Mouse (Mus musculus) liver, postnatal 0 days (tissue): Measurements from ENCODE around the gene Nek4. TPM values are rescaled to one million over a fixed set of nuclear protein-coding genes. Genes with fewer than 3 reads are reported as not detected.

ENCODE experiments used
- ATAC-seq: fragments of 200-750 bp; cut with Nextera tagmentation; 2 replicates; pipeline ENCODE4 v1.8.0; 2017; ENCODE audit warnings: mild to moderate bottlenecking, moderate library complexity
- DNase-seq: peaks from one replicate; pipeline ENCODE4 v3.0.0-alpha.2; 2016
- H3K27ac ChIP-seq: fragments of 300-500 bp; sonication (generic); 2 replicates; pipeline ENCODE4 v1.5.1; 2014; ENCODE audit warnings: antibody characterized with exemption, moderate library complexity, mild to moderate bottlenecking, low read depth
- H3K27me3 ChIP-seq: fragments of 300-500 bp; sonication (generic); 2 replicates; pipeline ENCODE4 v1.6.1; 2014; ENCODE audit warnings: low read length, control low read depth, mixed read lengths; ENCODE audit not compliant: insufficient read depth
- H3K36me3 ChIP-seq: fragments of 300-500 bp; sonication (generic); replicated peaks from 2 replicates; pipeline ENCODE4 v1.6.1; 2014; ENCODE audit warnings: mild to moderate bottlenecking, control low read depth, low read length, moderate library complexity, mixed read lengths; ENCODE audit not compliant: insufficient read depth
- H3K4me1 ChIP-seq: fragments of 300-500 bp; sonication (generic); 2 replicates; pipeline ENCODE4 v1.6.1; 2014; ENCODE audit warnings: antibody characterized with exemption, mild to moderate bottlenecking, control low read depth; ENCODE audit not compliant: insufficient read depth
- H3K4me2 ChIP-seq: fragments of 300-500 bp; sonication (generic); 2 replicates; pipeline ENCODE4 v1.6.1; 2014; ENCODE audit warnings: low read depth, mild to moderate bottlenecking, low read length, moderate library complexity, mixed read lengths
- H3K4me3 ChIP-seq: fragments of 300-500 bp; sonication (generic); 2 replicates; pipeline ENCODE4 v1.5.1; 2014; ENCODE audit warnings: low read depth, low read length
- H3K9ac ChIP-seq: fragments of 300-500 bp; sonication (generic); replicated peaks from 2 replicates; pipeline ENCODE4 v1.6.1; 2014; ENCODE audit warnings: mild to moderate bottlenecking, moderate library complexity
- H3K9me3 ChIP-seq: fragments of 300-500 bp; sonication (generic); 2 replicates; pipeline ENCODE4 v1.6.1; 2016; ENCODE audit warnings: mild to moderate bottlenecking, control low read depth, low read length, mixed read lengths
- CTCF ChIP-seq: sonication (generic); IDR thresholded peaks from 2 replicates; pipeline ENCODE4 v1.5.1; 2016; ENCODE audit warnings: antibody characterized with exemption, low read depth
- EP300 ChIP-seq: IDR thresholded peaks from 2 replicates; pipeline ENCODE4 v1.6.1; 2016; ENCODE audit warnings: antibody characterized with exemption, low read depth, mild to moderate bottlenecking
- WGBS: fragments of 180-500 bp; shearing (Covaris S2); extraction: QIAGEN DNeasy Blood & Tissue Kit; methylation state at CpG from one replicate; pipeline ENCODE4 v1.1.7; 2014; ENCODE audit not compliant: insufficient replicate concordance; 5-methylcytosine and 5-hydroxymethylcytosine counted together
- polyA plus RNA-seq: library from polyadenylated mRNA; unstranded; fragments of >200 nt; fragmentation: Nextera tagmentation; extraction: Ambion mirVana; gene quantifications from 2 replicates; pipeline ENCODE4 v1.2.1, GENCODE M21; 2015

The Nek4 gene
- polyA plus RNA-seq, 1 experiment from 2014 or later = 3.1 TPM

GRCm38 (mm10) chr14:30976222-30976621 lies 25.0 kb downstream of the Nek4 start:
- TF ChIP-seq CTCF (no peak), EP300 (no peak)
- H3K4me3 ChIP-seq = no peak overlapping the region
- DNase-seq = no peak
- ATAC-seq = peak; percentile 36; the same call in 1 of the 2 replicates
- 64% methylated on average over 3 of the region's 3 CpGs for WGBS
- no peaks in the 10 kb centered on the region for H3K9me3 ChIP-seq
- H3K36me3 ChIP-seq = peaks cover 3% of the 10 kb centered on the region; the same call in 1 of the 2 replicates
- H3K4me2 ChIP-seq = no peak overlapping the region
- no peak overlapping the region for H3K9ac ChIP-seq
- 0 out of 2 replicates have a peak, but pooled peaks cover 3% of the 10 kb centered on the region for H3K4me1 ChIP-seq
- H3K27ac ChIP-seq = peak overlapping the region; percentile 70
- H3K27me3 ChIP-seq = no peaks in the 10 kb centered on the region

GRCm38 (mm10) chr14:30996417-30996816 lies 45.2 kb downstream of the Nek4 start:
- no peak overlapping the region for H3K9ac ChIP-seq
- no peak overlapping the region for H3K27ac ChIP-seq
- no peak for TF ChIP-seq CTCF
- TF ChIP-seq EP300 = no peak

GRCm38 (mm10) chr14:31000356-31000755 lies 49.2 kb downstream of the Nek4 start:
- no peak for TF ChIP-seq CTCF
- TF ChIP-seq EP300 = no peak
- Histone ChIP-seq H3K9me3 (no peaks in the 10 kb centered on the region), H3K4me2 (peak overlapping the region; percentile 73), H3K27ac (peak overlapping the region; percentile 95), H3K36me3 (peaks cover 6% of the 10 kb centered on the region; the same call in 1 of the 2 replicates), H3K4me3 (peak overlapping the region; percentile 84), H3K9ac (peak overlapping the region; percentile 92), H3K27me3 (no peaks in the 10 kb centered on the region), H3K4me1 (peaks cover 13% of the 10 kb centered on the region)
- 45% methylated on average over 10 of the region's 10 CpGs for WGBS
- ATAC-seq = no peak
- DNase-seq = no peak

More at GRCm38 (mm10) chr14:30996417-30996816, 45.2 kb downstream of the Nek4 start:
- DNase-seq (no peak), ATAC-seq (no peak)
- H3K4me1 ChIP-seq = peaks cover 7% of the 10 kb centered on the region
- H3K4me3 ChIP-seq = no peak overlapping the region
- H3K36me3 ChIP-seq = peaks cover 6% of the 10 kb centered on the region; the same call in 1 of the 2 replicates
- no peaks in the 10 kb centered on the region for H3K9me3 ChIP-seq
- H3K27me3 ChIP-seq = no peaks in the 10 kb centered on the region
- H3K4me2 ChIP-seq = no peak overlapping the region

GRCm38 (mm10) chr14:31000816-31001306 lies 49.7 kb downstream of the Nek4 start:
- peaks cover 13% of the 10 kb centered on the region for H3K4me1 ChIP-seq
- DNase-seq (no peak), ATAC-seq (peak; percentile 2; the same call in 1 of the 2 replicates)
- TF ChIP-seq CTCF (peak; percentile 14; the same call in 1 of the 2 replicates), EP300 (no peak)
- H3K4me2 ChIP-seq = peak overlapping the region; percentile 73
- H3K4me3 ChIP-seq = peak overlapping the region; percentile 84
- H3K36me3 ChIP-seq = peaks cover 6% of the 10 kb centered on the region; the same call in 1 of the 2 replicates
- no peaks in the 10 kb centered on the region for H3K27me3 ChIP-seq
- no peaks in the 10 kb centered on the region for H3K9me3 ChIP-seq
- H3K27ac ChIP-seq = peak overlapping the region; percentile 95
- peak overlapping the region; percentile 92 for H3K9ac ChIP-seq
- WGBS = 1% methylated on average over 21 of the region's 21 CpGs

- ATAC-seq = peak; percentile 92
- under 1% methylated on average over 81 of the region's 84 CpGs for WGBS
These were observed 50.4 kb downstream of the Nek4 start, which contains the start of the genes Glt8d1 and Spcs1 for GRCm38 (mm10) chr14:31001307-31002205. TSS of gene Glt8d1 (plus strand) at chr14:31001400. TSS of gene Spcs1 (minus strand) at chr14:31001672.

GRCm38 (mm10) chr14:31004527-31004926 lies 53.4 kb downstream of the Nek4 start:
- Histone ChIP-seq H3K4me2 (no peak overlapping the region), H3K4me3 (no peak overlapping the region), H3K9me3 (no peaks in the 10 kb centered on the region), H3K4me1 (peaks cover 13% of the 10 kb centered on the region), H3K36me3 (peaks cover 8% of the 10 kb centered on the region; the same call in 1 of the 2 replicates), H3K27ac (no peak overlapping the region), H3K27me3 (no peaks in the 10 kb centered on the region), H3K9ac (no peak overlapping the region)
- 49% methylated on average over 2 of the region's 2 CpGs for WGBS
- no peak for DNase-seq
- TF ChIP-seq CTCF (no peak), EP300 (0 out of 2 replicates have a peak, but pooled peaks have one; percentile 20)
- ATAC-seq = no peak

More at GRCm38 (mm10) chr14:31001307-31002205, 50.4 kb downstream of the Nek4 start, which contains the start of the genes Glt8d1 and Spcs1:
- Histone ChIP-seq H3K4me1 (peaks cover 13% of the 10 kb centered on the region), H3K9me3 (no peaks in the 10 kb centered on the region), H3K36me3 (peaks cover 6% of the 10 kb centered on the region; the same call in 1 of the 2 replicates), H3K4me2 (peak within 1 kb of the TSS; percentile 73), H3K9ac (peak within 1 kb of the TSS; percentile 92), H3K27ac (peak within 1 kb of the TSS; percentile 95), H3K4me3 (peak within 1 kb of the TSS; percentile 84), H3K27me3 (no peaks in the 10 kb centered on the region)
- DNase-seq = peak; percentile 91
- TF ChIP-seq CTCF (no peak), EP300 (no peak)
